Mouse (Mus musculus) thymus, adult 2 months (tissue): Measurements from ENCODE around the gene Olfr913.

ENCODE experiments used
- CTCF ChIP-seq: fragments of 200-500 bp; IDR thresholded peaks from 2 replicates; pipeline ENCODE4 v1.5.1; 2012; ENCODE audit warnings: mild to moderate bottlenecking, control low read depth, low read length, moderate library complexity, borderline replicate concordance; ENCODE audit not compliant: control insufficient read depth, poor library complexity, insufficient read depth; ENCODE audit errors: extremely low read depth
- POLR2A ChIP-seq: fragments of 200-500 bp; IDR thresholded peaks from 2 replicates; pipeline ENCODE4 v1.6.1; 2012; ENCODE audit warnings: mild to moderate bottlenecking, low read length, control low read depth, moderate library complexity; ENCODE audit not compliant: control insufficient read depth, poor library complexity, insufficient read depth; ENCODE audit errors: extremely low read depth

DNA sequence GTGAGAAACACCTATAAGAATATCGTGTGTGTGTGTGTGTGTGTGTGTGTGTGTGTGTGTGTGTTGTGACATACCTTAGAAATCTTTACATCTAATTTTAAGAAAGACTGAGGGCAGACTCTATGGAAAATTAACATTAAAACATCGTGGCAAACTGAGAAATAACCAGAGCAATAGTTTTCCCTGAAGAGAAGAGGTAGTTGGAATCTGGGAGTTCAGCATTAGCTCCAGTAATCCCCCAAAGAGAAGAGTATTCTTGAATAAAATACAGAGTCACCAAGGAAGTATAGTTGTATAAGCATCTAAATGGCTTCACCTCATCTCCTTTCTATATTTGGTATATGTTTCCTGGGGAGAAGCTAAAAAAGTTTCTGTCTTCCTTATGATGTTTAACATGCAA, at the start of gene Olfr913:
- TF ChIP-seq POLR2A (no peak), CTCF (no peak)
